Mouse (Mus musculus): ENCODE results near the gene Cnga2.

DNA sequence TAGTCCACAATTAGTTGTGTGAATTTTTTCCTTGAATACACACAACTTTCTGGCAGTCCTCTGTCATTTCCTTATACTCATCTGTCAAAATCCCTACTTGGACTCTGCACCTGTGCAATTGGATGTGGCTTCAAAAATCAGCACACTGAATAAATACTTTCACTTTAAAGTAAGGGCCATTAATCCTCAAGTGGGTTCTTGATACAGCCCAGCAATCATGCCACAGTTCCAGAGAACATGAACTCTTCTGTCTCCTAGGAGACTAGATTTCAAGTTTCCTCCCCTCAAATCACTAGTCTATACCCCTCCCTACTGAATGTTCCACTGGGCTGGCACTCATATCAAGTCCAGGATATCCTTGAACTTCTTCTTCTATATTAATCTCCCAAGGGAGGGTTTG, 33.3 kb upstream of the Cnga2 start:
- no peak for TF ChIP-seq POLR2A (IDR thresholded peaks at IDR 0.05; ENCODE audit: borderline replicate concordance, insufficient read depth, low read length)
- TF ChIP-seq CTCF (IDR thresholded peaks at IDR 0.05; ENCODE audit: borderline replicate concordance, insufficient read depth, low read depth, low read length): no peak
